Mouse (Mus musculus) cerebellum, adult 11 months (tissue): Measurements from ENCODE around the gene Mtmr11.
"Not testable (repeated sequence)": the region's sequence is repeated elsewhere in the genome, so short reads cannot be mapped to it uniquely, and the experiment has no call there.

Experiments used
- DNase-seq: peaks from one replicate; pipeline ENCODE4 v3.0.0; 2022

Gene Mtmr11

DNA sequence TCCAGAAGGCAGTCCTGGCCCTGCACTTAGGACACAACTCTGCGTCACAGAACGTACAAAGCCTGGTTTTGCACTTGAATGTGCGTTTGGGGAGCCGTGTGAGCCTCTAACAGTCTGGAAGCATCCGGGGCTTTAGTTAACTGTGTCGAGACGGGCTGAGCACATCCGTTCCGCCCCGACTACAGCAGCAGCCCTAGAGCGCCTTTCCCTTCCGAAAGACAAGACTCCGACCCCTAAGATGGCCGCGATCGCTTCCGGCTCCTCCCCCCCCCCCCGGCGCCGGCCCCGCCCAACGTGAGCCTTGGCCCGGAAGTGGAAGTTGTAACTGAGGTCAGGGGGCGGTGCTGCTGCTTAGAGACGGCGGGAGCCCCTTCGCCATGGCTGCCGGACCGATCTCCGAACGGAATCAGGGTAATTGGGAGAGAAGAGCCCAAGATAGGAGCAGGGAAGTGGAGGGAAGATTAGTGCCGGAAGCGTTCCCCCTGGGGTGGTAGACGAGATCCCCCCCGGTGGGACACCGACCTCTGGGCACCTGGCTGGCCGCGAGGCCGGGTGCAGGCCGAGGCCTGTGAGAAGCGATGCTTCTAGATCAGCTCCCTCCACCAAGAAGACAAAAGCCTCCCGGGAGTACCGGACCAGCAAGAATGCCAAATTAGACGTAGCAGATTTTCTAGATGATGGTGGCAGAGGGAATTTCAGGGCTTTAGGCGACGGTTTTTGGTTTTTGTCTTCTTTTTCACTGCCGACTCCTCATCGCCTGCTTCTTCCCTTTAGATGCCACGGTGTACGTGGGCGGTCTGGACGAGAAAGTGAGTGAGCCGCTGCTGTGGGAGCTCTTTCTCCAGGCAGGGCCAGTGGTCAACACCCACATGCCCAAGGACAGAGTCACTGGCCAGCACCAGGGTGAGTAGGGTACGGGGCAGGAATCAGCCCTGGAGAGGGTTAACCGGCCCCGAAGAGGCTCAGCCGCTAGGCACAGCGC, 10.7 kb downstream of the Mtmr11 start, which contains the start of gene Sf3b4:
Gene Sf3b4, plus strand, starts transcription at position 136 of the 982 bp plus-strand sequence.
- peak; percentile 77 for DNase-seq

DNA sequence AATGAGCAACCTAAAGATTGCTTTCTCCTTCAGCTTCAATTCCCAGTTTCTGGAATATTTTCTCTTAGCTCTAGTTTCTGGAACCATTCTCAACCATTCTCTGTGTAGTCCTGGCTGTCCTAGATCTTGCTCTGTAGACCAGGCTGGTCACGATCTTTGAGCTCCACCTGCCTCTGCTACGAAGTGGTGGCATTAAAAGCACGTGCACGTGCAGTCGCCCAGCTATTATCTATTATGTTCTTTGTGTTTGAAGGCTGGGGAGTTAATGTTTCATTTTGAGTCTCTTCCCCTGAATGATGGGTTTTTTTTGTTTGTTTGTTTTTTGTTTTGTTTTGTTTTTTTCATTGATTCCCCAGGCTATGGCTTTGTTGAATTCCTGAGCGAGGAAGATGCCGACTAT, 11.4 kb downstream of the Mtmr11 start:
- no peak for DNase-seq

DNA sequence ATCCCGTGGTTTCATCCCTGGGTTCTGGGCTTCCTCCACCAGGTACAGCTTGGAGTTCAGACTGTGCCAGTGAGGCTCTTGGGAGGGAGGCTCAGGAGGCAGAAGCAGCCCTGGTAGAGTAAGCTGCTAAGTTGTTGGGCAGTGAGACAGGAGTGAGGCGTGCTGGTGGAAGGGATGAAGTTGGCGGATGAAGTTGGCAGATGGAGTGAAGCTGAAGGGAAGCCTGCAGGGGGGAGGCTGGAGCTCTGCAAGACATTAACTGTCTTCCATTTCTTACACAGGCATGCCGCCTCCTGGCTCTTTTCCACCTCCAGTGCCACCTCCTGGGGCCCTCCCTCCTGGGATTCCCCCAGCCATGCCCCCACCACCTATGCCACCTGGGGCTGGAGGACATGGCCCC, 12.2 kb downstream of the Mtmr11 start:
- not testable (repeated sequence) for DNase-seq

DNA sequence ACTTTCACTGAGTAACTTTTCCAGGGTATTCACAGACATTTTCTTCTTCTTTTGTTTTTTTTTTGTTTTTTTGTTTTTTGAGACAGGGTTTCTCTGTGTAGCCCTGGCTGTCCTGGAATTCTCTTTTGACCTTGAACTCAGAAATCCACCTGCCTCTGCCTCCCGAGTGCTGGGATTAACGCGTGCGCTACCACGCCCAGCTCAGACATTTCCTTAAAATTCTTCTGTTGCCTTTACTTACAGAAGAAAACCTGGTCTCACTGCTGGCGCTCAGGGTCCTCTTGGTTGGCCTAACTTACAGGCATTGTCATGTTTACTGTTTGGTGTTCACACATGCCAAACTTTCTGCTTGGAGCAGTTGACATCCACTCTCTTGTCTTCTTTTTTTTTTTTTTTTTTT, 13.4 kb downstream of the Mtmr11 start:
- no peak for DNase-seq

DNA sequence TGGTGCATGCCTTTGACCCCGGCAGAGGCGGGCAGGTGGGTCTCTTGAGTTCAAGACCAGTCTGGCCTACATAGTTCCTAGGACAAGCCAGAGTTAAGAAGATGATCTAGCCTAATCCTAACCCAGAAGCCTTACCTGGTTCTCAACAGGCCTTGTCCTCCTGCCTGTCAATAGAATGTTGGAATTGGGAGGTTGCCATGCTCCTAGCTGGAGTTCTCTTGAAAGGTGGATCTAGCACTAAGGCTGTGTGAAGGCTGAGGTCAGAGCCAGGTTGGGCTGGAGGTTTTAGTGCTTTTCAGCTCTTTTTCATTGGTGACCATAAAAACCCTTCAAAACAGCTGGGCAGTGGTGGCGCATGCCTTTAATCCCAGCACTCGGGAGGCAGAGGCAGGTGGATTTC, 16.6 kb downstream of the Mtmr11 start:
- no peak for DNase-seq

DNA sequence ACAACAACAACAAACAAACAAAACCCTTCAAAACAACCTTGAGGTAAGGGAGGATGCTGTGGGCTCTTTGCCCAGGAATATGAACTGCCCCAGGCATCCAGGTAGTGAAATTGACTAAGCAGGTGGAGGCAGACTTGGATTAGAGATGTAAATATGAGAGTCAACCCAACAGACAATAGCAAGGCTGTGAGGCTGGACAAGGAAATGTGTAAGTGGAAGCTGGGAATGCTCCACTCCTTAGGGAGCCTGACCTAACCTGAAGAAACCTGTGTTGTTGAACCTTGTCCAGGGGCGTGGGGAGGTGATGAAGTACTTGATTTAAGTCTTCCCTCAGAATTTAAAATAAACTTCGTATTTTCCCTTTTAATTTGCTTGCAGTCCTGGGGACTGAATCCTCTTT, 17.1 kb downstream of the Mtmr11 start:
- DNase-seq, result no peak

DNA sequence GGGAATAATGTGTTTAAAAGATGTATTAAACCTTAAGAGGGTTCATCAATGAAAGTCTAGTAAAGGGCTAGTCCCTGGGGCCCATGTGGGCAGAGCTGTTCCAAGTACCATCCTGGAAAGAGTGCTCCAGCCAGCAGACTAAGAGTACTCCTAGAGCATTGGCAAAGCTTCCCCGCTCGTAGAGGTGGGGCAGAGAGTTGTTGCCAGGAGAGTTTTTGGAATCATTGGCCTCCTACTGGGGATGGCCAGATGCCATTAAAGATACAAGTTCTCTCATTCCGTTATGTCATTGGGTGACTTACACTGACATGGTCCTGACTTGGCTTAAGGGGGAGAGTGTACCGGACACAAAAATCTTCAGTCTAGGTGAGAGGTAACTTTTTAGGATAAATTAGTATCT, 17.7 kb downstream of the Mtmr11 start:
- no peak for DNase-seq

DNA sequence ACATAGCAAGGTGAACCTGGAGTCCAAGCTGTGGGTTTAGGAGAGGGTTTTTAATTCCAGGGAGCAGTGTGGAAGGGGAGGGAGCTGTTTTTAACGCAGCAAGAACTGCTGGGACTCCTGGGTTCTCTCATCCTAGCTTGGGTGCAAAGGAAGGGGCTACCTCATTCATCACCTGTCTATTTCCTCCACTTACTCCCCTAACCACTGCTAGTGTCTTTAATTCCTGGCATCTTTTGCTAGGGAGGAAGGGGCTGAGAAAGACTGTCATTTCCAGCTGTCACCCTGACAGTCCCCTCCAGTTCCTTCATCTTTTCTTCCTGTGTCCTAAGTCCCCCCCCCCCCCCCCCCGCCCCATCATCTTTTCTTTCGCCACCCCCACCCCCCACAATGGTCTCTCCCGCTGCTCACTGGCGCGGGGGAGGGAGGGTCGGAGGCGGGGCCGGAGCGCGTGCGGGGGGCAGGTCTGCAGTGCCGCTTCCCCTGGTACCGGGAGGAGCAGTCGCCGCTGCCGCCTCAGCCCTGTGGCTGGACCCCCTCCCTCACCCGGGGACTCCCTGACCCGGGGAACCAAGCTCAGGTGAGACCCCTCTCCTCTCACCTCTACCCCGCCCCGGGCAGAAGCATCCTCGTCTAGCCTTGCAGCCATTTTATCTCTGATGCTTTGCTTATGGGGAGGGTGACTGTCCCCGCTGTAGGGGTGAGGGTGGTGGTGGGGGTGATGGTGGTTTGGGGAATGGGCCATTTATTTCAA, 19.1 kb downstream of the Mtmr11 start, which contains the start of gene Sv2a:
Gene Sv2a, plus strand, starts transcription at position 425 of the 751 bp plus-strand sequence.
- DNase-seq, result peak; percentile 76

DNA sequence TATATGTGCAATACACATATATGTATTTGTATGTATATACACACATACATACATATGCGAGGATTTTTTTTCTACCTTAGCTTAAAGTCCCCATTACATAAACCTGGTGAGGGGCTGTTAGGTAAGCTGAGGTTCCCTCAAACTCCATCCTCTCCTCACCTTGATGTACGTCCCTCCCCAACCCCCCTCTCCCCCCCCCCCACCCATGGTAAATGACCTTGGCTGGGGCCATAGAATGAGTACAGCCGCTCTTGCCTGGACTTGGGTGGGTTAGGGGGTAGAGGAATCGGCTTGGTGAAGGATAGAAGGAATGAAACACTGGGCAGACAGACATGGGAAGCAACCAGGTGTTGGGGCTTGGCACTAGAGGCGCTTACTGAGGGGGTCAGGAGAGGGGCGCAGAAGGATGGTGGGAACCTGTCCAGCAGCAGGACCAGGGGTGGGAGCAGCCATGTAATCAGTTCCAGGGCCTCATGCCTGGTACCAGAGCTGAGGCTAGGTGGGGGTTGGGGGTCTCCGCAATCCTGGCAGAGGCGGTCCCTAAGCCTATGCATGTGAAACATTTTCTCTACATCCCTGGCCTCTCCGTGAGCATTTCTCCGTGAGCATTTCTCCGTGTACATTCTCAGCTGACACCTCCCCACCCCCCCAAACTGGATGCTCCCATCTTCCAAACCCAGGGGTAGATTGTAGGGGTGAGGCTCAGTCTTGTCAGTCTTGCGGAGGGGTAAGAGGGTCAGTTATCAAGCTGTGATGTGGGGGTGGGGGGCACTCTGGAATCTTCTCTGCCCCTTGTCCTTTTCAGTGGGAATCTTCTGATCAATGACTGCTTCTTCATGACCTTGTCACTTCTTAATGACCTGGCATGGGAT, 19.9 kb downstream of the Mtmr11 start:
- no peak for DNase-seq

DNA sequence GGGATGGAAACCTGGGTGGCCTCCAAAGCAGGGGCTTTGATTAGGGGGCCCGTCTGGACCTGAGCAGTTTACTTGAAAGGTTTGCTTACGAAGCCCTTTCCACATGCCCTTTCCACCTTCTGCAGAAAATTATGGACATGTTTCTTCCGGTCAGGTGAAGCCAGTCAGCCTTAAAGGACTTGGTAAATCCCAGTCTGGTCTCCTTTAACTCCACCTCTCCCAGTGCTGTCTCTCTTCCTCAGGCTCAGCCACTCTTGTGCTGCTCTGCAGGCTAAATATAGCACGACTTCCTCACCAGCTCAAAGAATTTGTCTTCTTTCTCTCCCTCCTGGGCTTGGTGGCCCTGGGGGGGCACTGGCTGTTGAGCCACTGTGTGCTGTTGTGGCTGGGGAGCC, 20.6 kb downstream of the Mtmr11 start:
- DNase-seq, result no peak

DNA sequence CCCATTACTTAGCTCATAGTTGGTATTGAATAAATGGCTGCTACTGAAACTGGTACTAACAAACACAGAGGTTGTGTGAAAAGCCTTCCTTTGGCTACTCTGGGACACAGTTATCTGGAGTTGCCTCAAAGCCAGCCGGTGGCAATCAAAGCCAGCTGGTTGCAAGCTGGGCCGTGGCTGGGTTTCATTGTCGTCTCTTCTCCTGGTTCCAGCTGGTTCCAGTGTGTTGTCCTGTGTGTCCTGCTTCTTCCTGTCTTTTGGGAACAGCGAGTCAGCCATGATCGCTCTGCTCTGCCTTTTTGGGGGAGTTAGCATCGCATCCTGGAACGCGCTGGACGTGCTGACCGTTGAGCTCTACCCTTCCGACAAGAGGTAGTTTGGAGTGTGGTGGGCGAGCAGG, 31.2 kb downstream of the Mtmr11 start:
- no peak for DNase-seq

DNA sequence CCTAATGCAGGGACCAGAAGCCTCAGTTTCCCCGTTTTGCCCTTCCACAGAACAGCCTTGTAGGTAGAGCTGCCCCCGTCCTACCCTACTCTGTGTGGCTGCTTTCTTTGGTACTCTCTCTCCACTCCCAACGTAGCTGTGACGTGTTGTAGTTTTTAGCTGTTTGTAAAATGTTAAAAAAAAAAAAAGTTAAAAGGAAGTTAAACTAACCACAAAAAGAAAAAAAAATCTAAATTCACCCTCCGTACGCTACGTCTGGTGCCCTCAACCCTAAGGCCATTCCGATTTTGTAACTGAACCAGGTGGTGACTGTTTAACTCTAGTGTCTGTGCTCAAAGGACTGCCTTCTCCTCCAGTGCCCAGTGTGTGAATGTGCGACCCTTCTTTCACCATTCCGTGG, 33.2 kb downstream of the Mtmr11 start:
- no peak for DNase-seq

DNA sequence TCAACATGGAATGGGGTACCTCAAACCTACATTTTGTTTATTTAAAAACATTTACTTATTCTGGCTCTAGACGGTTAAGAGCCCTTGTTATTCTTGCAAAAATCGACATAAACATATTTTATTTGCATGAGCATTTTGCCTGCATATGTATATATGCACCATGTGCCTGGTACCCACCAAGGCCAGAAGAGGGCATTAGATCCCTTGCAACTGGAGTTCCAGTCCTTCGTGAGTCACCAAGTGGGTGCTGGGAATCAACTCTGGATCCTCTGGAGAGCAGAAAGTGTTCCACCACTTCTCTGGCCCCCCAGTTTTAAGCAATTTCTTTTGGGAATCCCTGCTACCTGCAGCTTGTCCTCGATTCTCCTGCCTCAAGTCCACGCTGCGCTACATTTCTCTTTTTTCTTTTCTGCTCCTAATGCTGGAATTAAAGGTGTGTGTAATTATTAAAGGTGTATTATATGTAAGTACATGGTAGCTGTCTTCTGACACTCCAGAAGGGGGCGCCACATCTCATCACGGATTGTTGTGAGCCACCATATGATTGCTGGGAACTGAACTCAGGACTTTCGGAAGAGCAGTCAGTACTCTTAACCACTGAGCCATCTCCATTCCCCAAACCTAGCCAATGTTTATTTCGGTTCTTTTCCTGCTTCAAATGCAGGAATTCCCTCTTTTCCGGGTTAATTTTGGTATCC, 34.0 kb downstream of the Mtmr11 start:
- no peak for DNase-seq

DNA sequence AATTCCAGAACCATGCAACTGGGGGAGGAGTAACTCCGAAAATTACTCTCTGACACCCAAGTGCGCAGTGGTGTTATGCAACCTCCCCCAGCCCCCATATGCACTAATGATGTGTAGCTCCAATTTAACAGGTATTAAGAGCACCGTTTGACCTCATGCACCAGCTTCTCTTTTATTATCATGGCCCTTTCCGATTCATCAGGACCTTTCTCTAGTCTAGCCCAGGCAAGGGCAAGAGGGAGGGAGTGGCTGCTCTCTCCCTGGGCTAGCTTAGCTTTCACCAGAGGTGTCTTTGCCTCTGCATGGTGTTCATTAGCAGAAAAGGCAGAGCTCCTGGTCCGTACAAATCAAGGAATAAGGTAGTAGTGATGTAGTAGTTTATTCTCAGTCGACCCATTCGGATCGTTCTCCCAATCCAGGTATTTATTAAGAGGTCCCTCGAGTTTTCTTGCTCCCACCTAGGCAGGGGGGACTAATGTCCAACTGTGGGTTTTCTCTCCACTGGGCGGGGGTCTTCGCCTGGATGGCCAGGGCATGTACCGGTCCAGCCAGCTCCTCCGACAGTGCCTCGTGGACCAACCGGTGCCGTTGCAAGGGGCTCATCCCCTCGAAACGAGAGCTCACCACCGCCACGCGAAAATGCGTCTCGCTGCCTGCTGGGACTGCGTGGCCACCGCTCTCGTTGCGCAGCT, 34.8 kb downstream of the Mtmr11 start:
- DNase-seq, result no peak

DNA sequence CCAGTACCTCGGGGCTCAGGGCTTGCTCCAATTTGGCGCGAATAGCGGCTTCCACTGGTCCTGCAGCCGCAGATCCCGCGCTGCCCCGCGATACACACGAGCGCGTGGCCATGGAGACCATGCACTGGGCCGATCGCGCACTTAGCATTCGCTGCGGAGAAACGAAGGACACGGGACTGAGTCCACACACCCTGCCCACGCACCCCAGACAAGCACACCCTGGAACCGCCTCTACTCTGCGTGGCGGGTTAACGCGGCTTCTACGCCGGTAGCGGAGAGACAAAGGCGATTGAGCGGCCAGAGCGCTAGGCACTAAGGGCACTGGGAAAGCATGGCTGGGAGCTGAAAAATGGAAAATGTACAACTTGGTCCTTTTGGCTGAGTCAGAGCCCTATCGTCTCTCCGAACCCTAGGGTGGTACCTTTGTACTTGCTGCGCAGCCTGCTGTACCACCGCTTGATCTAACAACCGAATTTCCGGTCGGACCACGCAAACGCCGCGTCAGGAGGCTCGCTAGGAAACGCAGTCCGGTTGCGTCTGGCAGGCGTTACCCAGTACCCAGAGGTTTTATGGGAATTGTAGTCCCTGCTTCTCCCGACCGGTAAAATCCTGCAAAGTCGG, 35.4 kb downstream of the Mtmr11 start:
- DNase-seq, result peak; percentile 87

DNA sequence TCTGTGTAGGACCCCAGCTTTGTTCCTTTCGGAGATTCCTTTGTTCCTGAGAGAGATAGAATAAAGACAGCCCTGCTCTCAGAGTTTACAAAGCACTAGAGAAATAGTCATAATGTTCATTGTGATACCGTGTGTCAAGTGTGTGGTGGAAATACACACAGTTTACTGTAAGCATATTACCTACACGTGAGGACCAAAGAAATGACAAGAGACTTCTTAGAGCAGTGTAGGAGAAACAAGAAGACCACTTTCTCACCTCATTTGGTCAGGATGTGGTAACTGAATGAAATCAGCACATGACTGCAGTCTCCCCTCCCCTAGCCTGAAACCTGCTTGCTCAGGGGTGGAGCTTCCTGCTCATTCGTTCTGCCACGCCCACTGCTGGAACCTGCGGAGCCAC, 36.4 kb downstream of the Mtmr11 start:
- DNase-seq, result no peak

DNA sequence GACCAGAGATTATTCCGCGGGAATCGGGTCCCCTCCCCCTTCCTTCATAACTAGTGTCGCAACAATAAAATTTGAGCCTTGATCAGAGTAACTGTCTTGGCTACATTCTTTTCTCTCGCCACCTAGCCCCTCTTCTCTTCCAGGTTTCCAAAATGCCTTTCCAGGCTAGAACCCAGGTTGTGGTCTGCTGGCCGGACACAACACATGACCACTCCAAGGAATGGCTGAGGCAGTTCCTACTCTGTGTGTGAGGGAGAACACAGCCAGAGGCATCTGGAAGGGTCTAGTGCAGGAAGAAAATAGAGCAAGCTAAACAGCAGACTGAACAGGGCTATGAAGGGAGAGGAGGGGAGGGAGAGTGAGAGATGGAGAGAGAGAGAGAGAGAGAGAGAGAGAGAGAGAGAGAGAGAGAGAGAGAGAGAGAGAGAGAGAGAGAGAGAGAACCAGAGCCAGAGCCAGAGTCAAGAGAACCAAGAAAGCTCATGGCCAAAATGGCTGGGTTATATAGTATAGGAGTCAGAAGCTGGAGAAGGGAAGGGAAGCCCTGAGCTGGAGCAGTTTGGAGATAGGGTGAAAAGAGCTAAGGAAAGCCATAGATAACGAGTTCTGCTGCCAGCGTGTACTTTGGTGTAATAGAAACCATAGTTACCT, 36.9 kb downstream of the Mtmr11 start:
- DNase-seq, result not testable (repeated sequence)

DNA sequence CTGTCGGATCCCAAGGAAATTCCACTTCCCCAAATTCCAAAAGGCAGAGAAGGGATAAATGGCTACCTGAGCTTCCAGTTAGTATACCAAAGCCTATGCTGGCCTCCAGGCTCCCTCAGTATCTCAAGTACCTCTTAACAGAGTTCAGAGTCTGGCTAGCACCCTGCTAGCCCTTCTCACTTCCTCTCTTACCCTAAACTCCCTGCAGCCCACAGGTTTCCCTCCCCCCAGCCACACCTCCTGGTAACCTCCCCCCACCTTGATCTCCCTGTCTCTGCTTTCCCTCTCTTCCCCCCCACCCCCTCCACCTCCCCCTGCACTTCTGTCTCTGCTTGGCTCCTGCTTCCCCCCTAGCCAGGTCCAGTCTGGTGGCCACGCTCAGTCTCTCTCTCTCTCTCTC, 37.9 kb downstream of the Mtmr11 start:
- no peak for DNase-seq

DNA sequence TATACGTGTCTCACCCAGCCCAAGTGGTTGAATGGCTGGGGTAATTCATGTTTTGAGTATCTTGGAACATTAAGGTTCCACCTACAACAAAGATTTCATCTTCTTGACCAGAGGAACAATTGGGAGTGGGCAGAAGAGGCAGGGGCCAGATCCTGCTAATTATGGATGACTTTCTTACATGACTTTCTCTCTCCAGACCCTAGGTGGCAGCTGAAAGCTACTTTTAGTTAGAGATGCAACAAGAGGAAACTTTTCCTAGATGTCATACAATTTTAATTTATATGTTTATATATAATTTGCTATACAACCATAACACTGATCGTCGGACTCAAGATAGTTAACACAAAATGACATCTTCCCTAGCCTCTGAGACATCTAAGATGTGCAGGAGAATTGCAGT, 46.0 kb downstream of the Mtmr11 start:
- no peak for DNase-seq

DNA sequence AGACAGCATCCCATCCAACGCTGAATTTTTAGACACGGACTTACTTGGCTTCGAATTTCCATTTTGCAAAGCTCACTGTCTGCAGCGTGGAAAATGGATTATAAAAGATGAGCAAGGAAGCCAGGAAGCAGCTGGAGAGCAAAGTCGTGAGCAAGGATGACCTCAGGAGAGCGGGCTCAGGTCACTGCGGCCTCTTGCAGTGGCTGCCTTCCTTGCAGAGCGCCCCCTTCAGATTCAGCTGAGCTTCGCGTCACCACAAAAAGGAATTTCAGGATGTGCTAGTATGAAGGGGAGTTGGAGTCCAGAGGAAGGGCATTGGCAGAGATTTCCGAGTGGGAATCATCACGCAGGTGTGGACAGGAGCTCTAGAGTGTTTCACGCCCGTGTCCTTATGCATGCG, 47.4 kb downstream of the Mtmr11 start:
- DNase-seq, result no peak
